Mouse (Mus musculus) effector memory CD4-positive, alpha-beta T cell, adult 7 months (primary cell): ENCODE data around the gene Srsf1. TPM values are rescaled to one million over a fixed set of nuclear protein-coding genes. Genes with fewer than 3 reads are reported as not detected.

Experiments used
- polyA plus RNA-seq: library from polyadenylated mRNA; unstranded; fragments of 100-300 nt; shearing (Covaris generic); gene quantifications from one replicate; pipeline ENCODE4 v1.2.1, GENCODE M21; 2017

The Srsf1 gene
- 196 TPM for polyA plus RNA-seq

DNA sequence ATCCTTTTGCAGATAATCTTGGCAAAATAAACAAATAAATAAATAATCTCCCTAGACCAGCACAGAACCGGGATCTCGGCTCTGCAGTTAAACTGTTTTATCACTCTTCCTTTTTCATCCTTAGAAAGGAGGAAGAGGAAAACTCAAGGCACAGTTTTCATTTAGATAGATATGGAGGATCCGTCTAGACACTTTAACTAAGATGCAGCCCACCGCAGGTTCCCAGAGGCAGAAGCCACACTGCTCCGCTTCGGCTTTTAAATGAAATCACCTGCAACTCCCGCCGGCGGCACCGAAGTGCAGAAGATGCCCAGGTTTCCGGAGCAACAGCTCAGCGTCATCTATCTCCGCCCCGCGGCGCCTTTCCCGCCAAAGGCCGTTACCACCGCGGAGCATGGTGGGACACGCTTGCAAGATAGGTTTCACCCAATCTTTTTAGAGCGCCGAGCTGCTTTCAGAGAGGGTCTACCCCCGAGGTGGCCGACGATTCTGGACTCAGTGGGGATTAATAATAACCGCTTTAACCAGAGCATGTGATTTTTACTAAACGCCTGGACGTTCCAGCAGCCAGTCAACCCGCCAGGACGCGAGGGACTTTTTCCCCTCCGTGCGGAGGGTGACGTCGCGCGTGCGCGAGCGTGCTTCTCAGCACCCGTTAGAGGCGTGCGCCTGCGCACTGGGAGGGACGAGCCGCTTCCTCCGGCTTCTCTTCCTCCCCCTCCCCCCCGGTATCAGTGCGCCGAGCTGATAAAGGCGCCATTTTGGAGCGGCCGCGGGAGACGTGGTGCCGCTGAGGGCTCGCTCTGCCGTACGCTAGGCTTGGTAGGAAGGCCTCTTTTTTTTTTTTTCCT is at the start of gene Srsf1:
TSS of gene Srsf1 (plus strand) at position 430 of the 851 bp plus-strand sequence.

DNA sequence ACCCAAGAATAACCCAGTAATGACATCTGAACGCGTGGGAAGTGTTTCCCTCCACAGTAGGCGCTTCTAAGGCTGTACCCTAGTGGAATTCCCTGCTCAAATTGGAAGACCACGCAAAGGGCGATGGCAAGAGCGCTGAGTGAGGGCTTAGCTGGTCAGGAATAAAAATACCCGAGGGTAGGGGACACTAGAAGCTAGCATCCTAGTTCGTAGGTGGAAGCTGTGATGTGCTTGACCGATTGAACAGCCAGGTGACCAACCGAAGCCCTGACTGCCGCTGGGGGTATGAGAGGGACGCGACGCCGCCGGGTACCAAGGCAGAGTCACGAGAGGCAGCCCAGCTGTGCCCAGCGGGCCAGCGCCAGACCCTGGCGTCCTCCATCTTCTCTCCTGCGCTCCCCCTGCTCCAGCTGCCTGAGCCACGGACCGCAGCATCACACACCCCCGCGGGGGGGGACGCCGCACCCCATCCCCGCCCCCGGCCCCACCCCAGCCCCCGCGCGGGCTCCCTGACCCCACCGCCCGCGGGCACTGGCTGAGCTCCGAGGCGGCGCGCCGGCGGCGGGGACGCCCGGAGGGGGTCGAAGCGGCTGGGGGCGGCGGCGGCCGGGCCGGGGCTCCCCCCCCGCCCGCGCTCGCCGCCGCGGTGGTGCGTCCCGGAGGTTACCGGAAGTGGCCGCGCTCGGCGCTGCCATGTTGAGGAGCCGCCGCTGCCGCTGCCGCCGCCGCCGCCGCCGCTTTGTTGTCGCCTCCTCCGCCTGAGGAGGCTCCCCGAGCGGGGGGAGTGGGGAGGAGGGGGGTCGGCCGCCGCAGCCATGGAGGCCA is 20.6 kb downstream of the Srsf1 start, which contains the start of gene Vezf1:
TSS of gene Vezf1 (plus strand) at position 694 of the 825 bp plus-strand sequence.

DNA sequence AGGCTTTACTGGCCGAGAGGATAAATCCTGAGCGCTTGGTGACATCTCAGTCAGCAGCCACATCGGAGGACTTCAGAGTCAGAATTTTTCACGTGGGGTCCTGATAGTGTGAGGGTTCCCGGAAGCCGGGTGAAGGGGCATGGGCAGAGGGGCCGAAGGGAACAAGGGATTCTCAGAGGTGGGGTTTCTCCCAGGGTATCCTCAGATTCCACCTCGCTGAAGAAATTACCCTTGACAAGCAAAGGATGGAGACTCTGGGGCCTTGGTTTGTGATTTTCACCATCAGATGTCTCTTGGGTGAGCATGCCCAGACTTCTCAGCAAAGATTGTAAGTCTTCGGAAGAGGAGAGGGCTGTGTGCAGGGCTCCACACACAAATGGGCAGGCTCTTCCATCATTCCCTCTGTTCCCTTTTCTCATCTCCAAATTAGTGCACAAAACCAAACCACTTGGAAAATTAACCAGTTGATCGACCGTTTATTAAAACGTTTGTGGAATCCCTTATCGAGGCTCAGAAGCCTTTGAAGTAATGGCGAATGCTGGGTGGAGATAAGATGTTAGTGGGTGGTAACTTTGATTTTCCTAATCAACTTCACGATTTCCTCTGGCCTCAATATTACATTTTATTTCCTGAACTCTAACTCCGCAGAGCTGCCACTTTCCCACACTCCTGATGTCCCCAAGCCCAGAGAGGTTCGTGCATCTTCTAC is 51.0 kb downstream of the Srsf1 start, which contains the start of gene Cuedc1:
TSS of gene Cuedc1 (plus strand) at position 38 of the 709 bp plus-strand sequence.

Other genes starting within 250 kb of the Srsf1 start
- gene Lpo, start 219.1 kb upstream of the Srsf1 start, polyA plus RNA-seq: not detected
- 11.4 TPM for gene Mks1, start 194.2 kb upstream of the Srsf1 start, polyA plus RNA-seq
- gene Epx, start 171.8 kb upstream of the Srsf1 start, polyA plus RNA-seq: not detected
- gene Olfr462, start 155.1 kb upstream of the Srsf1 start, polyA plus RNA-seq: not detected
- not detected for gene Olfr463, start 150.0 kb upstream of the Srsf1 start, polyA plus RNA-seq
- gene Olfr464, start 126.4 kb upstream of the Srsf1 start, polyA plus RNA-seq: 0.33 TPM
- 15.7 TPM for gene Dynll2, start 59.8 kb upstream of the Srsf1 start, polyA plus RNA-seq
- 59.1 TPM for gene Vezf1, start 20.9 kb downstream of the Srsf1 start, polyA plus RNA-seq
- 0.89 TPM for gene Cuedc1, start 50.7 kb downstream of the Srsf1 start, polyA plus RNA-seq
- 53.3 TPM for gene Mrps23, start 157.0 kb downstream of the Srsf1 start, polyA plus RNA-seq
- gene Ccdc182, start 246.7 kb downstream of the Srsf1 start, polyA plus RNA-seq: not detected